In the genomic region with DNA sequence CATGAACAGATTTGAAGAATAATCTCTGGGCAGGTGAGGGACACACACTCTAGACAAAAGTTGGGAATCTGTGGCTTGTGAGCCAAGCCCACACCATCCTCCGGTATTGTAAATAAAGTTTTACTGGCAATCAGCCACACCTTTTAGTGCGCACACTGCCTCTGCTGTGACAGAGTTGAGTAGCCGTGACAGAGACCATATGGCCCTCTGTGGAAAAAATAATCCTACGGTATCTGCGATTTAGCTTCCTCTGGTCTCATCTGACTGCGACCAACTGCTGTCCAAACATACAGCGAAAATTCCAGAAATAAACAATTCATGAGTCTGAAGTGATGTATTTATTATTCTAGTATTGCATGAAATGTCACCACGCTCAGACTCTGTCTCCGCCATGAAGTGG, we compare ENCODE assay signal across 21 mouse cellular contexts.
DNase-seq lines count a peak whose midpoint lies in the region; ATAC-seq and TF ChIP-seq lines count a peak whose summit lies in the region.
"Had no signal": no experiment of that assay in that cellular context is flagged by ENCODE, and none has a peak within 500 bp of the region (broad histone marks: within the 10 kb centered on the region; RNA-seq: fewer than 3 reads in every experiment).

No protein-coding gene starts in this region.

- H3K4me2 ChIP-seq in forebrain, embryonic 14.5 days (ENCODE audit: low read length): no peak overlapping the region
- no peak overlapping the region for H3K4me2 ChIP-seq in forebrain, postnatal 0 days (ENCODE audit: low read depth)
- no peak overlapping the region for H3K4me2 ChIP-seq in heart, postnatal 0 days (ENCODE audit: low read depth, low read length)
- no peak overlapping the region for H3K4me2 ChIP-seq in lung, embryonic 15.5 days
- no peak overlapping the region for H3K4me2 ChIP-seq in stomach, embryonic 16.5 days (ENCODE audit: low read depth, low read length)
- H3K4me2 ChIP-seq: embryonic facial prominence, embryonic 15.5 days; limb, embryonic 15.5 days; liver, embryonic 15.5 days; midbrain, embryonic 11.5 days had no signal

- TF ChIP-seq CTCF in forebrain, postnatal 0 days (IDR thresholded peaks at IDR 0.05; ENCODE audit: low read depth): no peak
- TF ChIP-seq CTCF in heart, postnatal 0 days (IDR thresholded peaks at IDR 0.05; ENCODE audit: low read depth): no peak

- H3K9ac ChIP-seq in forebrain, embryonic 14.5 days (ENCODE audit: low read length): no peak overlapping the region
- no peak overlapping the region for H3K9ac ChIP-seq in forebrain, postnatal 0 days
- no peak overlapping the region for H3K9ac ChIP-seq in heart, postnatal 0 days (replicated peaks; ENCODE audit: low read depth, low read length)
- no peak overlapping the region for H3K9ac ChIP-seq in lung, embryonic 15.5 days
- no peak overlapping the region for H3K9ac ChIP-seq in stomach, embryonic 16.5 days (ENCODE audit: low read length)
- H3K9ac ChIP-seq: embryonic facial prominence, embryonic 15.5 days; limb, embryonic 15.5 days; liver, embryonic 15.5 days had no signal

- H3K27me3 ChIP-seq in forebrain, embryonic 14.5 days (replicated peaks; ENCODE audit: control insufficient read depth, insufficient read depth, low read length): no peaks in the 10 kb centered on the region
- no peaks in the 10 kb centered on the region for H3K27me3 ChIP-seq in forebrain, postnatal 0 days (ENCODE audit: insufficient read depth, low read length)
- no peaks in the 10 kb centered on the region for H3K27me3 ChIP-seq in heart, postnatal 0 days (ENCODE audit: control insufficient read depth, insufficient read depth, low read length)
- H3K27me3 ChIP-seq in lung, embryonic 15.5 days: no peaks in the 10 kb centered on the region
- H3K27me3 ChIP-seq in stomach, embryonic 16.5 days (ENCODE audit: control insufficient read depth, insufficient read depth, low read length): no peaks in the 10 kb centered on the region
- H3K27me3 ChIP-seq: embryonic facial prominence, embryonic 15.5 days; limb, embryonic 15.5 days; liver, embryonic 15.5 days had no signal

- ATAC-seq in forebrain, embryonic 14.5 days: no peak
- ATAC-seq in forebrain, postnatal 0 days: no peak
- peak; percentile 70 for ATAC-seq in heart, postnatal 0 days (ENCODE audit: insufficient read depth, low read depth)
- ATAC-seq in lung, embryonic 15.5 days (ENCODE audit: borderline replicate concordance, extremely low read depth, low FRiP score, low TSS enrichment): peak; percentile 43; the same call in 1 of the 2 replicates
- peak; percentile 49 for ATAC-seq in stomach, embryonic 16.5 days (ENCODE audit: insufficient read depth, low FRiP score)
- ATAC-seq: activated CD4-positive, CD25-positive, alpha-beta regulatory T cell, adult 4 months; CD4-positive, CD25-positive, alpha-beta regulatory T cell, adult 4 months had no signal

- no peak overlapping the region for H3K27ac ChIP-seq in forebrain, embryonic 14.5 days (ENCODE audit: low read depth, low read length)
- no peak overlapping the region for H3K27ac ChIP-seq in forebrain, postnatal 0 days (ENCODE audit: low read depth, low read length)
- peak overlapping the region; percentile 48; the same call in 1 of the 2 replicates for H3K27ac ChIP-seq in heart, postnatal 0 days (ENCODE audit: low read depth)
- H3K27ac ChIP-seq in lung, embryonic 15.5 days: 0 out of 2 replicates have a peak overlapping the region, but pooled peaks have one; percentile 24
- peak overlapping the region; percentile 22; the same call in 1 of the 2 replicates for H3K27ac ChIP-seq in stomach, embryonic 16.5 days (ENCODE audit: low read length)
- H3K27ac ChIP-seq: embryonic facial prominence, embryonic 15.5 days; forebrain, embryonic 10.5 days; gastrocnemius, adult 2 months; limb, embryonic 15.5 days; liver, embryonic 15.5 days had no signal

- 78% methylated on average over 9 of the region's 9 CpGs for WGBS in forebrain, embryonic 14.5 days
- WGBS in forebrain, postnatal 0 days: 66% methylated on average over 9 of the region's 9 CpGs
- WGBS in heart, postnatal 0 days: 30% methylated on average over 9 of the region's 9 CpGs
- 32% methylated on average over 9 of the region's 9 CpGs for WGBS in lung, embryonic 15.5 days
- 34% methylated on average over 9 of the region's 9 CpGs for WGBS in stomach, embryonic 16.5 days

- no peaks in the 10 kb centered on the region for H3K9me3 ChIP-seq in forebrain, embryonic 14.5 days (replicated peaks; ENCODE audit: control insufficient read depth, low read length)
- no peaks in the 10 kb centered on the region for H3K9me3 ChIP-seq in forebrain, postnatal 0 days (ENCODE audit: low read length)
- no peaks in the 10 kb centered on the region for H3K9me3 ChIP-seq in heart, postnatal 0 days (replicated peaks; ENCODE audit: control insufficient read depth, low read length)
- no peaks in the 10 kb centered on the region for H3K9me3 ChIP-seq in lung, embryonic 15.5 days
- no peaks in the 10 kb centered on the region for H3K9me3 ChIP-seq in stomach, embryonic 16.5 days (replicated peaks; ENCODE audit: control insufficient read depth, low read length)
- H3K9me3 ChIP-seq: embryonic facial prominence, embryonic 15.5 days; forebrain, embryonic 10.5 days; limb, embryonic 15.5 days; liver, embryonic 15.5 days had no signal

- H3K36me3 ChIP-seq in forebrain, embryonic 14.5 days (ENCODE audit: control insufficient read depth, insufficient read depth, low read length): no peaks in the 10 kb centered on the region
- H3K36me3 ChIP-seq in forebrain, postnatal 0 days (ENCODE audit: insufficient read depth): no peaks in the 10 kb centered on the region
- H3K36me3 ChIP-seq in heart, postnatal 0 days (replicated peaks; ENCODE audit: control insufficient read depth, insufficient read depth, low read length): no peaks in the 10 kb centered on the region
- no peaks in the 10 kb centered on the region for H3K36me3 ChIP-seq in lung, embryonic 15.5 days
- H3K36me3 ChIP-seq in stomach, embryonic 16.5 days (ENCODE audit: control insufficient read depth, insufficient read depth, low read length): no peaks in the 10 kb centered on the region
- H3K36me3 ChIP-seq: embryonic facial prominence, embryonic 15.5 days; forebrain, embryonic 10.5 days; limb, embryonic 15.5 days; liver, embryonic 15.5 days had no signal

- peaks cover 10% of the 10 kb centered on the region for H3K4me1 ChIP-seq in forebrain, embryonic 14.5 days (ENCODE audit: control insufficient read depth, insufficient read depth, low read length)
- peaks cover 4% of the 10 kb centered on the region; the same call in 1 of the 2 replicates for H3K4me1 ChIP-seq in forebrain, postnatal 0 days (ENCODE audit: insufficient read depth)
- no peaks in the 10 kb centered on the region for H3K4me1 ChIP-seq in heart, postnatal 0 days (ENCODE audit: control insufficient read depth, insufficient read depth)
- H3K4me1 ChIP-seq in lung, embryonic 15.5 days: peaks cover 12% of the 10 kb centered on the region
- 0 out of 2 replicates have a peak, but pooled peaks cover 5% of the 10 kb centered on the region for H3K4me1 ChIP-seq in stomach, embryonic 16.5 days (ENCODE audit: control insufficient read depth, insufficient read depth, low read length)

- DNase-seq in forebrain, embryonic 14.5 days (ENCODE audit: low spot score): peak; percentile 43
- no peak for DNase-seq in forebrain, postnatal 0 days
- DNase-seq in heart, postnatal 0 days (ENCODE audit: low spot score): peak; percentile 69
- DNase-seq in heart, adult 18-20 months: no peak
- DNase-seq in lung, postnatal 4 days: no peak
- DNase-seq: adrenal gland, postnatal 10 days; cerebellum, adult 11 months; cerebellum, postnatal 10 days; gastrocnemius, adult 2 months; kidney, postnatal 36 days; retina, postnatal 1 day; thymus, postnatal 25 days had no signal

- no peak for TF ChIP-seq EP300 in heart, postnatal 0 days (IDR thresholded peaks at IDR 0.05; ENCODE audit: low read depth)

- H3K4me3 ChIP-seq in forebrain, embryonic 14.5 days (ENCODE audit: low read depth, low read length): no peak overlapping the region
- no peak overlapping the region for H3K4me3 ChIP-seq in forebrain, postnatal 0 days (ENCODE audit: low read depth, low read length)
- no peak overlapping the region for H3K4me3 ChIP-seq in heart, postnatal 0 days (ENCODE audit: low read depth, low read length)
- H3K4me3 ChIP-seq in lung, embryonic 15.5 days: no peak overlapping the region
- H3K4me3 ChIP-seq in stomach, embryonic 16.5 days (replicated peaks; ENCODE audit: low read length): no peak overlapping the region
- H3K4me3 ChIP-seq: embryonic facial prominence, embryonic 15.5 days; forebrain, embryonic 10.5 days; gastrocnemius, adult 2 months; limb, embryonic 15.5 days; liver, embryonic 15.5 days had no signal

Comparison
In these comparisons a context has a peak if more than half of its experiments do, and no peak if none do; other contexts are left out.
1. DNase-seq: peak in forebrain, embryonic 14.5 days (single experiment) and heart, postnatal 0 days (single experiment); none in forebrain, postnatal 0 days (single experiment), heart, adult 18-20 months (0 of 2) and lung, postnatal 4 days (0 of 2).
2. ATAC-seq: peak in heart, postnatal 0 days (single experiment), lung, embryonic 15.5 days (single experiment) and stomach, embryonic 16.5 days (single experiment); none in forebrain, embryonic 14.5 days (single experiment) and forebrain, postnatal 0 days (single experiment).
3. H3K27ac ChIP-seq: peak in heart, postnatal 0 days (single experiment), lung, embryonic 15.5 days (single experiment) and stomach, embryonic 16.5 days (single experiment); none in forebrain, embryonic 14.5 days (single experiment) and forebrain, postnatal 0 days (single experiment).